Mouse (Mus musculus) natural killer cell, adult 2 months (primary cell): ENCODE measurements around the gene Fbxo2.
"Not testable (repeated sequence)": the region's sequence is repeated elsewhere in the genome, so short reads cannot be mapped to it uniquely, and the experiment has no call there.

Experiments
- DNase-seq, 2 experiments: peaks; one replicate each; pipeline ENCODE4 v3.0.0; 2022; ENCODE audit warnings: low spot score in 2 of 2

Gene Fbxo2

DNA sequence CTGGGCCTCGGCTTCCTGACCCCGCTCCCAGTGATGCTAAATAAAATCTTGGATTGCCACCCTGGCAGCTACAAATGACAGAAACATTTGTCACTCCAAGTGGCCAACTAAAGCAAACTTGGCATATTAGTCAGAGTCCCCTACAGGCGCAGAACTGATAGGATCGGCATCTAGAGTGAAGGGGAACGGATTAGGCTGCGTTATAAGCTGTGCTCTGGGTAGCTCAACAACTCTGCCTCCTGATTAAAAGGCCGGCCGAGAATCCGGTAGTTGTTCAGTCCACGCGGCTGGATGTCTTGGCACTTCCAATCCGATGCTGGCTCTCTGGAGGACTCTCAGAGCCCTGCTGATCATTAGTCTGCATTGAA, 14.1 kb downstream of the Fbxo2 start:
- DNase-seq, result no peak

GRCm38 (mm10) chr4:148176603-148177002, 16.2 kb downstream of the Fbxo2 start:
- not testable (repeated sequence) for DNase-seq

DNA sequence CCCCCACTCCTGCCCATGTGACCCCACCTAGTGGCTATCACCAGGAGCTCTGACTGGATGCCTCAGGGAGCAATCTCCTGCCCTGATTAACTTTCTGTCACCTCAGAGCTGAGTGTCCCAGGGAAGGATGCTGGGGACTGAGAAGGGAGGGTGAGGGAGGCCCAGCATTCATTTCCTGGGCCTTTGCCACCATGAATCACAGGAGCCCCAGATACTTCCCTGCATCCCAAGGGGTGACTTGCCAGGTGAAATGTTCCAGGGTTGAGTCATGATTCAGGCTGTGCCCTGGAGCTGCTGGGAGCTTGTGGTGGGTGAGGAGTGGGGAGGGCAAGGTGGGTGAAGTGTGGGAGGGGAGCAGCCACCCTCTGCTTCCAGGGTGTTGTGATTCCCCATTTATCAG, 17.3 kb downstream of the Fbxo2 start:
- DNase-seq, result no peak

GRCm38 (mm10) chr4:148181483-148181882, 21.1 kb downstream of the Fbxo2 start:
- no peak for DNase-seq

- no peak for DNase-seq
Measured at GRCm38 (mm10) chr4:148182363-148182762, 21.9 kb downstream of the Fbxo2 start.

DNA sequence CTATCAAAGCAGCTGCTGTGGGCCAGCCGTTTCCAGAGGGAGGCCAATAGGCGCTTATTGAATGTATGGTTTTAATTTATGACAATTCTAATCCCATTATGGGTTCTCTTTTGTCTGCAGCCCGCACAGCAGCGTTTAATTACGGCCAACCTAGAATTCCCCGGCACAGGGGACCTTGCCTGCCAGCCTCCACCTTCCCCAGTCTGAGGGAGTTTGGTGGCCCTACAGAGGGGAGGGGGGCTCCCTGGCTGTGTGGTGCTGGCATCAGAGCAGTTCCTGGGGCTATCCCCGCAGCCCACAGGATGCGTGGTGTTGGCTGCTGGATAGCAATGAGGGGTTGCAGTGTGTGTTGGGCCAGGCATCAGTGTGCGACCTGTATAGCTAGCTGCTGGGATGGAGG, 24.1 kb downstream of the Fbxo2 start:
- no peak for DNase-seq

- DNase-seq, result no peak
Measured at GRCm38 (mm10) chr4:148185819-148186218, 25.4 kb downstream of the Fbxo2 start.

GRCm38 (mm10) chr4:148188767-148189166, 28.3 kb downstream of the Fbxo2 start:
- not testable (repeated sequence) for DNase-seq

GRCm38 (mm10) chr4:148192707-148193245, 32.4 kb downstream of the Fbxo2 start:
- DNase-seq, result no peak

GRCm38 (mm10) chr4:148194400-148194799, 34.0 kb downstream of the Fbxo2 start:
- no peak for DNase-seq

DNA sequence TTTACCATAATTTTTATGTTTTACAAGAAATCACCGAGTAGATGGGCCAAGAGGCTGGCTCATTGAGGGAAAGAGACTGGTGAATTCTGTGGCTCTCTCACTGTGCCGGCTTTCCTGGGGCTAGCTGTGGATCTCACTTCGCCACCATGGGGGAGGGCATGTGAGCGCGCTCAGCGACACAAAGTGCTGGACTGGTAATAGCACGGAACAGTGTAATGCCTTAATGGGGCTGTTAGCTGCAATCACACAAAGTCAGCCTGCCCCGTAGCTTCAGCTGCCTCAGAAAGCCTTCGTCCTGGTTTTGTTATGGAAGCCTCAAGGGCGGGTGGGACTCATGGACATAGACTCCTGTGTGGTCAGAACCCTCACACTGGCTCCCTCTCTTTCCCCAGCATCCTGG, 38.3 kb downstream of the Fbxo2 start:
- no peak for DNase-seq

- no peak for DNase-seq
Measured at GRCm38 (mm10) chr4:148203557-148203956, 43.1 kb downstream of the Fbxo2 start.

- DNase-seq, result no peak
Measured at GRCm38 (mm10) chr4:148204061-148204872, 43.8 kb downstream of the Fbxo2 start.

- DNase-seq, result no peak
Measured at GRCm38 (mm10) chr4:148204873-148205232, 44.4 kb downstream of the Fbxo2 start.

DNA sequence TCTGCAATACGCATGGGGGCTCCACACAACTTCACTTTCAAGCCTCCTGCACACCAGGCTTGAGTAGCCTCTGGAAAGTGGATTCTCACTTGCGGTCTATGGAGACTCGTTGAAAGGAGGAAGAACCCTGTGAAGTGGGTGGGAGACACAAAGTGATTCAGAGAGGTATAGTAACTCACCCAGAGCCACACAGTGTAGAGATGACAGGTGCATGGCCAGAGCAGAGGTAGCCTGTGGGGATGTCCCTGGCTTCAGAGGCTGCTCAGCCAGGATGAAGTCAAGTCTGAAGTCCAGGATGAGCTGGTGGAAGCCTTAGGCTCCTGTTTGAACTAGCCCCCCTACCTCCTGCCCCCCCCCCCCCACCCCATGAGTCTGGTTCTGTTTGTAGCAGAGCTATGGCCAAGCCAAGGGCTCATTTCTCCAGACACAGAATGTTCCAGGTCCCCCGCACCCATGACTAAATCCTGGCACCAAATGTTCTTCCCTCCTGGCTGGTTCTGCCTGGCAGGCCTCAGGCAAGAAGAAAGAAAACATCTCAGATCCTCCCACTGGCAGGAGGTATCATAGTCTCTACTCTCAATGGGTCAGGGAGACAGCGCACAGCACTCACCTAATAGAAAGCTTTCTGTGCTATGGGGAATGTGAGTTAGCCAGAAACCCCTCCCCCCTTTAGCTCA, 54.2 kb downstream of the Fbxo2 start:
- no peak for DNase-seq

GRCm38 (mm10) chr4:148215264-148215900, 55.0 kb downstream of the Fbxo2 start:
- DNase-seq, result no peak
